22 mouse cellular contexts compared by ENCODE assay signal in the genomic region with DNA sequence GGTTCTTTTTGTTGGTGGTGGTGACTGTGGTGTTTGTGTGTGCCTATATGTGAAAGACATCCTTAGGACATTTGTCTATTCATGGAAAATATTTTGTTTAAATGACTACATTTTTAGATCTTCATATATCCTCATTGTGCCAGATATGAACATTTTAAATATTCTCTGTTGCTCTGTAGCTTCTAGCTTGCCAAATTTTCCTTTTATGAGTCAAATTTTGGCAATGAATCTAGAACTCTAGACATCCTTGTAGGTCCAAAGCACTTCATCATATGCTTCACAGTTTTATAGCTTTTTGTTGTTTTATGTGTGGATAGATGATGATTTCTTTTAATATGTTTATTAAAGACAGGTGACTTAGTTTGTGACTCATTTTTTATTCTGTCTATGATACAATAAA.
"Had no signal": no experiment of that assay in that cellular context is flagged by ENCODE, and none has a peak within 500 bp of the region (broad histone marks: within the 10 kb centered on the region; RNA-seq: fewer than 3 reads in every experiment).

No protein-coding gene starts in this region.

- ATAC-seq: hindbrain, embryonic 16.5 days; hindbrain, postnatal 0 days; inflammation-experienced regulatory T-cells, adult 6 months; intestine, embryonic 15.5 days; intestine, embryonic 16.5 days; intestine, postnatal 0 days had no signal

- DNase-seq: heart, postnatal 10 days; heart, postnatal 14 days; heart, postnatal 36 days; heart, postnatal 4 days; kidney, adult 11 months; kidney, adult 18-20 months; kidney, adult 2 months; kidney, adult 8-10 months; kidney, adult 9 months; kidney, postnatal 10 days; kidney, postnatal 14 days; kidney, postnatal 25 days; kidney, postnatal 36 days; kidney, postnatal 4 days; layer of hippocampus, adult 9-11 months; layer of hippocampus, postnatal 36 days had no signal
